15 mouse cellular contexts compared by ENCODE assay signal in genomic region chr13:54188190-54188706, GRCm38 (mm10). TPM values are rescaled to one million over a fixed set of nuclear protein-coding genes. Genes with fewer than 3 reads are reported as not detected.
DNase-seq lines count a peak whose midpoint lies in the region; ATAC-seq lines count a peak whose summit lies in the region.
"Had no signal": no experiment of that assay in that cellular context is flagged by ENCODE, and none has a peak within 500 bp of the region (broad histone marks: within the 10 kb centered on the region; RNA-seq: fewer than 3 reads in every experiment).

No protein-coding gene starts in this region.

- H3K27me3 ChIP-seq in megakaryocyte, embryonic 14.5 days (replicated peaks), result peaks cover 32% of the 10 kb centered on the region

- peak; percentile 79 for ATAC-seq in activated CD4-positive, CD25-positive, alpha-beta regulatory T cell, adult 4 months

- DNase-seq in thymus, postnatal 14 days, result peak; percentile 20
- DNase-seq in thymus, postnatal 10 days (ENCODE audit: low spot score in 2 of 2), result no peak
- no peak for DNase-seq in right cerebral cortex, postnatal 4 days
- DNase-seq in Muller cell, postnatal 12 days (ENCODE audit: inconsistent ontology term), result no peak
- DNase-seq in urinary bladder, adult 18-20 months (ENCODE audit: low spot score in 2 of 2), result no peak
- DNase-seq: adrenal gland, postnatal 10 days; cerebellum, adult 9-11 months; kidney, adult 11 months; kidney, postnatal 10 days; liver; lung, embryonic 14.5 days had no signal

- peaks cover 55% of the 10 kb centered on the region for H3K4me1 ChIP-seq in megakaryocyte, embryonic 14.5 days

- no peaks in the 10 kb centered on the region for H3K36me3 ChIP-seq in megakaryocyte, embryonic 14.5 days (replicated peaks; ENCODE audit: low read length)
- H3K36me3 ChIP-seq: hindbrain, embryonic 13.5 days; neural tube, embryonic 15.5 days had no signal

- peak overlapping the region; percentile 59 for H3K4me3 ChIP-seq in megakaryocyte, embryonic 14.5 days (replicated peaks)
- H3K4me3 ChIP-seq: hindbrain, embryonic 13.5 days; neural tube, embryonic 15.5 days had no signal

- peaks cover 10% of the 10 kb centered on the region for H3K9me3 ChIP-seq in megakaryocyte, embryonic 14.5 days
- H3K9me3 ChIP-seq: hindbrain, embryonic 13.5 days; neural tube, embryonic 15.5 days had no signal

RNA-seq across cellular contexts. Expression of gene Hrh2, which starts 3.7 kb away (rescaled TPM):
- 10 to 100 TPM in 1 of 2 experiments, 1 to 10 TPM in 1; 9.2 to 12.0 TPM for polyA plus RNA-seq in activated CD4-positive, CD25-positive, alpha-beta regulatory T cell, adult 4 months (2017; shearing (Covaris generic))
- polyA plus RNA-seq in megakaryocyte, embryonic 14.5 days (2012; ENCODE audit: insufficient read depth, low replicate concordance), result 0.22 TPM in 1 of 2 replicates, not detected in the other
- polyA plus RNA-seq: lung, embryonic 14.5 days had no signal
